Mouse (Mus musculus) testis, postnatal 14 days (tissue): ENCODE measurements at regions not wholly inside any gene's neighbourhood (a gene's known extent, or its start where the extent isn't known, plus 50 kb on each side); places are given as distances from the start of the nearest gene placed in this dataset.

Experiments
- DNase-seq: peaks from one replicate; pipeline ENCODE4 v3.0.0; 2021; ENCODE audit warnings: low spot score

- DNase-seq: no peak
These were observed 256.2 kb upstream of the Htr2a start for GRCm38 (mm10) chr14:74384481-74384880.

GRCm38 (mm10) chr14:74392419-74392818, 248.2 kb upstream of the Htr2a start:
- no peak for DNase-seq

GRCm38 (mm10) chr14:74397202-74397601, 243.4 kb upstream of the Htr2a start:
- DNase-seq: no peak

GRCm38 (mm10) chr14:74409441-74409840, 231.2 kb upstream of the Htr2a start:
- DNase-seq: no peak

- no peak for DNase-seq
These were observed 212.4 kb upstream of the Htr2a start for GRCm38 (mm10) chr14:74428226-74428625.

GRCm38 (mm10) chr14:74464027-74464682, 176.5 kb upstream of the Htr2a start:
- no peak for DNase-seq

- no peak for DNase-seq
These were observed 145.1 kb upstream of the Htr2a start for GRCm38 (mm10) chr14:74495504-74495903.

GRCm38 (mm10) chr14:74511521-74511920, 129.1 kb upstream of the Htr2a start:
- no peak for DNase-seq

- DNase-seq: no peak
These were observed 124.2 kb upstream of the Htr2a start for GRCm38 (mm10) chr14:74516451-74516850.

GRCm38 (mm10) chr14:74519531-74519930, 121.1 kb upstream of the Htr2a start:
- no peak for DNase-seq

- DNase-seq: no peak
These were observed 119.0 kb upstream of the Htr2a start for GRCm38 (mm10) chr14:74521669-74522068.

DNA sequence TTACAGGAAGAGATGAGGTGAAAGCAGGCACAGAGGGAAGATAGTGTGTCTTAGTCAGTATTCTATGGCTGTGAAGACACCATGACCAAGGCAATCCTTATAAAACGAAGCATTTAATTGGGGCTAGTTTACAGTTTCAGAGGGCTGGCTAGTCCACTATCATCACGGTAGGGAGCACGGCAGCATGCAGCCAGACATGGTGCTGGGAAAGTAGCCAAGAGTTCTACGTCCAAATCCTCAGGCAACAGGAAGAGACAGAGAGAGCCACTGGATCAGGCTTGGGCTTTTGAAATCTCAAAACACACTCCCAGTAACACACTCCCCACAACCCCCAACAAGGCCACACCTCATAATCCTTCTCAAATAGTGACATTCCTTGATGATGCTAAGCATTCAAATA, 113.4 kb upstream of the Htr2a start:
- no peak for DNase-seq

DNA sequence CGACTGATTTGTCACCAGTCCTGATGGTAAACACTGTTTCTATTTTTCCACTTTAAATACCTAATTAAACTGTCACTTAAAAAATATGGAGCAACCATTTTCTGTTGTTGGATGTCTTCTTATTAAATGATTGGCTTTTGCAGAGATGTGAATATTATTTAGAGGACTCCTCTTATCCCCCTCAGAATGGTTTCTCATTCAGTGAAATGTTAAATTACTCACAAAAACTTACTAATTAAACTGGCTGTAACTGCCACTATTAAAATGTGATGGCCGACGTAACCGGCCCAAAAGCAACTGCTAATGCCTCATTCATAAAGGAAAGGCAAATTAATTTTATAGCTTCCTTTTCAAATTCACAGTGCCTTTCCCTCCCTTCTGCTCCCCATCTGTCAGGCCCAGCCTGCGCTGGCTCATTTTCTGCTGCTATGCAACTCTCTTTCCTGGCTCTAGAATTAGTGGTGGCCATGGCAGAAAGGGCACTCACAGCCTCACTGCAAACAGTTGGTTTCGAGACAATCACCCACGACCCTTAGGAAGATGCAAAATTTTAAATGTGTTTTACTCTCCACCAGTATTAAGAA, 111.2 kb upstream of the Htr2a start:
- no peak for DNase-seq

DNA sequence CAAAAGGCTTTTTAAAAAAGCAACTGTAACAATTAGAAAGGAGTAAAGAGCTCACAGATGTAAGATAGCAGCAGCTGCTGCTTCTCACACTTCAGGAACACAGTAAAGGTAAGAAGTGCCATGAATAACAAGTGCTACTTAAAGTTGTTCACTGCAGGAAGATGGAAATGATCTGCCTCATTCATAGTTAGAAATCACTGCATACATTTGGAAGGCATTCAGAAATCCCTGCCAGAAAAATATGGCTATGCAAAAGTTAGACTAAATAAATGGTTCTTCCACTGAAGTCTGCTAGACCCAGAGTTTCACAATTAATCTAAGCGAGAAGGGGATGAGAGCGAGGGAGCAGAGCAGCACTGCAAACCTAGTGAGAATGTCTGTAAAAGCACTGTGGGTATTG, 102.5 kb upstream of the Htr2a start:
- DNase-seq: no peak

GRCm38 (mm10) chr14:74544028-74544427, 96.6 kb upstream of the Htr2a start:
- DNase-seq: no peak

GRCm38 (mm10) chr14:74551091-74551490, 89.5 kb upstream of the Htr2a start:
- no peak for DNase-seq

GRCm38 (mm10) chr14:74553636-74554035, 87.0 kb upstream of the Htr2a start:
- DNase-seq: no peak

GRCm38 (mm10) chr14:74558359-74558758, 82.3 kb upstream of the Htr2a start:
- no peak for DNase-seq
